Mouse (Mus musculus): ENCODE measurements around the gene Tarsl2.

Tarsl2 gene

GRCm38 (mm10) chr7:65657490-65658120 lies 12.9 kb downstream of the Tarsl2 start:
- DNase-seq, result no peak

GRCm38 (mm10) chr7:65663225-65663790 lies 18.6 kb downstream of the Tarsl2 start:
- no peak for DNase-seq

GRCm38 (mm10) chr7:65663886-65664285 lies 19.2 kb downstream of the Tarsl2 start:
- no peak for DNase-seq

GRCm38 (mm10) chr7:65667491-65667890 lies 22.8 kb downstream of the Tarsl2 start:
- DNase-seq, result no peak

GRCm38 (mm10) chr7:65678050-65678449 lies 33.4 kb downstream of the Tarsl2 start:
- DNase-seq, result no peak

- DNase-seq, result no peak
These were observed 34.4 kb downstream of the Tarsl2 start for GRCm38 (mm10) chr7:65678900-65679595.

GRCm38 (mm10) chr7:65681166-65681565 lies 36.5 kb downstream of the Tarsl2 start:
- no peak for DNase-seq

- DNase-seq, result no peak
These were observed 39.6 kb downstream of the Tarsl2 start for GRCm38 (mm10) chr7:65684256-65684835.

- DNase-seq, result no peak
These were observed 42.0 kb downstream of the Tarsl2 start for GRCm38 (mm10) chr7:65686664-65687063.

- no peak for DNase-seq
These were observed 46.2 kb downstream of the Tarsl2 start, which contains the start of gene Tm2d3 for GRCm38 (mm10) chr7:65690869-65691268. Tm2d3 (plus strand) TSS chr7:65691169.

GRCm38 (mm10) chr7:65691929-65692605 lies 47.4 kb downstream of the Tarsl2 start:
- no peak for DNase-seq

GRCm38 (mm10) chr7:65692883-65693282 lies 48.2 kb downstream of the Tarsl2 start:
- no peak for DNase-seq

GRCm38 (mm10) chr7:65693301-65693821 lies 48.7 kb downstream of the Tarsl2 start:
- DNase-seq, result peak; percentile 91

- DNase-seq, result peak; percentile 24
These were observed 51.8 kb downstream of the Tarsl2 start for GRCm38 (mm10) chr7:65696450-65696849.

GRCm38 (mm10) chr7:65702076-65702475 lies 57.4 kb downstream of the Tarsl2 start:
- no peak for DNase-seq

- peak; percentile 70 for DNase-seq
These were observed 60.1 kb downstream of the Tarsl2 start for GRCm38 (mm10) chr7:65704818-65705242.

GRCm38 (mm10) chr7:65708506-65708905 lies 63.8 kb downstream of the Tarsl2 start:
- no peak for DNase-seq

GRCm38 (mm10) chr7:65710301-65710700 lies 65.6 kb downstream of the Tarsl2 start:
- no peak for DNase-seq

- DNase-seq, result no peak
These were observed 69.1 kb downstream of the Tarsl2 start for GRCm38 (mm10) chr7:65713782-65714181.

GRCm38 (mm10) chr7:65714304-65714703 lies 69.6 kb downstream of the Tarsl2 start:
- no peak for DNase-seq

GRCm38 (mm10) chr7:65734024-65734423 lies 89.3 kb downstream of the Tarsl2 start:
- no peak for DNase-seq

GRCm38 (mm10) chr7:65735261-65735660 lies 90.6 kb downstream of the Tarsl2 start:
- DNase-seq, result no peak
